Mouse (Mus musculus) myocyte (in vitro differentiated cells): ENCODE data around the gene Tmco4.

Experiments
- E2F4 ChIP-seq: IDR thresholded peaks from one replicate; pipeline ENCODE4 v1.6.1; 2011; ENCODE audit warnings: mild to moderate bottlenecking, control low read depth, moderate library complexity; ENCODE audit not compliant: insufficient read depth
- MAX ChIP-seq: IDR thresholded peaks from one replicate; pipeline ENCODE4 v1.6.1; 2011; ENCODE audit warnings: low read depth, mild to moderate bottlenecking, control low read depth
- MYOG ChIP-seq, 3 experiments: IDR thresholded peaks; one replicate each; pipeline ENCODE4 v1.6.1; 2011; ENCODE audit warnings: control low read depth in 2 of 3, low read depth in 2 of 3, mild to moderate bottlenecking in 2 of 3; ENCODE audit not compliant: insufficient read length in 2 of 3, control insufficient read depth in 1 of 3, insufficient read depth in 1 of 3
- POLR2A ChIP-seq: IDR thresholded peaks from one replicate; pipeline ENCODE4 v1.6.1; 2011; ENCODE audit warnings: low read depth, mild to moderate bottlenecking, control low read depth, moderate library complexity; ENCODE audit not compliant: insufficient read length

DNA sequence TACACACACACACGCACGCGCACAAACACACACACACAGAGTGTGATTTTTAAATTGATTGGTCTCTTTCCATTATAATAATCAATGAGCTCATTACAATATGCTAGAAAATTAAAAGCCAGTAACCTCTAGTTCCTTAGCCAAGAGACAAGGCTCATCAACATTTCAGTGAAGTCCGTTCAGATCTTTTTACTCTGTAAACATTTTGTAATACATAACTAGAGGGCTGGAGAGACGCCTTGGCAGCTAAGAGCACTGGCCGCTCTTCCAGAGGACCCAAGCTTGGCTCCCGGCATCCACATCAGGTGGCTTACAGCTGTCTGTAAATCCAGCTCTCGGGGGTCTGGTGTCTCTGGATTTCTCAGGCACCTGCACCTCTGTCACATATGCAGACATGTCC lies 7.3 kb downstream of the Tmco4 start:
- TF ChIP-seq POLR2A (no peak), MAX (no peak), E2F4 (no peak), MYOG (IDR thresholded peaks at IDR 0.05; ENCODE audit: control insufficient read depth in 1 of 3, insufficient read depth in 1 of 3, insufficient read length in 2 of 3, low read depth in 2 of 3) (no peak)
